Mouse (Mus musculus): ENCODE data around the gene Banf2.

- no peak for TF ChIP-seq CTCF (IDR thresholded peaks at IDR 0.05; ENCODE audit: low read depth, low read length)
- no peak for TF ChIP-seq POLR2A (IDR thresholded peaks at IDR 0.05; ENCODE audit: insufficient read depth, low read length)
- TF ChIP-seq EP300 (IDR thresholded peaks at IDR 0.05; ENCODE audit: insufficient read depth, low read depth, low read length) = no peak
Measured at GRCm38 (mm10) chr2:144009551-144010281, 23.1 kb upstream of the Banf2 start.

All from ES-Bruce4 (cell line).